Mouse (Mus musculus): Measurements from ENCODE around the gene Slc25a27. TPM values are rescaled to one million over a fixed set of nuclear protein-coding genes. Genes with fewer than 3 reads are reported as not detected.

Gene Slc25a27
- 1.4 TPM for polyA plus RNA-seq (2014; fragmentation: Illumina TruSeq; extraction: RNeasy Lipid Tissue Mini Kit (QIAGEN cat#74804); ENCODE audit: insufficient read depth, low read depth, low replicate concordance)

GRCm38 (mm10) chr17:43666576-43667289 is at the start of gene Slc25a27:
Gene Slc25a27, minus strand, starts transcription at chr17:43667214.

DNA sequence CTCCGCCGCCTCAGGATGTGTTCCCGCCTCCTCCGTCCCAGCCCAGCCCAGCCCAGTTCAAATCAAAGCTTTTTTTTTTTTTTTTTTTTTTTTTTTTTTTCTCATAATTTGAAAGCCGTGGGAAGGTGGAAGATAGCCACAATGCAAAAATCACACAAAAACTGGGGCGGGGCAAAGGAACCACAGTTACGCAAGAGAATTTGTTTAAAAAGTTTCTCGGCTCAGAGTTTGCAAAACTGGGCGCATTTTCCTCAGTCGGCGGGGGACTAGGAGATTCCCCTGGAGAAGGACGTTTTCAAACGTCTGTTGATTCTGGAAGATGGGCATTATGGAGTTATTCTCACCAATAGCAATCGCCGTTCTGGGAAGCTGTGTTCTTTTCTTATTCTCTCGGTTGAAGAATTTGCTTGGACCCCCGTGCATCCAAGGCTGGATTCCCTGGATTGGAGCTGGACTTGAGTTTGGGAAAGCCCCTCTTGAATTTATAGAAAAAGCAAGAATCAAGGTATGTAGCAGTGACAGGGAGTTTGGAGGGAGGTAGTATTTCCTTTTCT is 353 bp upstream of the Slc25a27 start, which contains the start of gene Cyp39a1:
Gene Cyp39a1 (plus strand): TSS at position 136 of the 554 bp plus-strand sequence.

GRCm38 (mm10) chr17:43629496-43630426 is 37.3 kb downstream of the Slc25a27 start, which contains the start of gene Tdrd6:
Gene Tdrd6, minus strand, starts transcription at chr17:43630299.

Other genes with a start within 250 kb of the Slc25a27 start
- gene Mep1a, start 164.4 kb downstream of the Slc25a27 start, polyA plus RNA-seq (2014; fragmentation: Illumina TruSeq; extraction: RNeasy Lipid Tissue Mini Kit (QIAGEN cat#74804); ENCODE audit: insufficient read depth, low read depth, low replicate concordance): not detected
- gene Ankrd66, start 123.6 kb downstream of the Slc25a27 start, polyA plus RNA-seq (2014; fragmentation: Illumina TruSeq; extraction: RNeasy Lipid Tissue Mini Kit (QIAGEN cat#74804); ENCODE audit: insufficient read depth, low read depth, low replicate concordance): 5.5 TPM
- 10.8 TPM for gene Pla2g7, start 99.1 kb downstream of the Slc25a27 start, polyA plus RNA-seq (2014; fragmentation: Illumina TruSeq; extraction: RNeasy Lipid Tissue Mini Kit (QIAGEN cat#74804); ENCODE audit: insufficient read depth, low read depth, low replicate concordance)
- gene Tdrd6, start 36.9 kb downstream of the Slc25a27 start, polyA plus RNA-seq (2014; fragmentation: Illumina TruSeq; extraction: RNeasy Lipid Tissue Mini Kit (QIAGEN cat#74804); ENCODE audit: insufficient read depth, low read depth, low replicate concordance): not detected
- 14.4 TPM for gene Cyp39a1, start 211 bp upstream of the Slc25a27 start, polyA plus RNA-seq (2014; fragmentation: Illumina TruSeq; extraction: RNeasy Lipid Tissue Mini Kit (QIAGEN cat#74804); ENCODE audit: insufficient read depth, low read depth, low replicate concordance)
- 13.3 TPM for gene Rcan2, start 134.1 kb upstream of the Slc25a27 start, polyA plus RNA-seq (2014; fragmentation: Illumina TruSeq; extraction: RNeasy Lipid Tissue Mini Kit (QIAGEN cat#74804); ENCODE audit: insufficient read depth, low read depth, low replicate concordance)

Data from lung, adult 10 weeks (tissue).